Mouse (Mus musculus) heart, postnatal 0 days (tissue): ENCODE measurements at regions not wholly inside any gene's neighbourhood (a gene's known extent, or its start where the extent isn't known, plus 50 kb on each side); places are given as distances from the start of the nearest gene placed in this dataset.

Experiments used
- CTCF ChIP-seq: IDR thresholded peaks from 2 replicates; pipeline ENCODE4 v1.5.1; 2016; ENCODE audit warnings: antibody characterized with exemption, control low read depth, low read depth
- EP300 ChIP-seq: IDR thresholded peaks from 2 replicates; pipeline ENCODE4 v1.6.1; 2016; ENCODE audit warnings: antibody characterized with exemption, low read depth

DNA sequence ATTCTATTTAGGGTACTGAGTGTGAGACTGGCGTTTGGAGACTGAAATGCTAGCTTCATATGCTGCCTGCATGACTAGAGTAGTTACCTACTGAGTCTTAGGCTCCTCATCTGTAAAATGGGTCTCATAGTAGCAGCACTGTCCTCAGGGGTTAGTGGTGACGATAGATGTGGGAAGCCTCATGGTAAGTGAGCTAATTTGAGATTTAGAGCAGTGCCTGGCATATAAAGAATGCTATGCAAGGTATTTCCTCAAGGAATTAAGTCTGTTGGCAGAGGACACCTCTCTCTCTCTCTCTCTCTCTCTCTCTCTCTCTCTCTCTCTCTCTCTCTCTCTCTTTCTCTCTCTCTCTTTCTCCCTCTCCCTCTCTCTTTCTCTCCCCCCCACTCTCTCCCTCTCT lies 257.4 kb downstream of the 4933412E24Rik start:
- TF ChIP-seq CTCF: no peak
- TF ChIP-seq EP300: no peak
